Mouse (Mus musculus) embryonic facial prominence, embryonic 12.5 days (tissue): ENCODE measurements around the gene Gpr83. TPM values are rescaled to one million over a fixed set of nuclear protein-coding genes. Genes with fewer than 3 reads are reported as not detected.

Experiments used
- ATAC-seq: fragments of 200-750 bp; cut with Nextera tagmentation; 2 replicates; pipeline ENCODE4 v1.8.0; 2017; ENCODE audit not compliant: insufficient number of reproducible peaks, insufficient read depth, low FRiP score, low TSS enrichment
- H3K27ac ChIP-seq: fragments of 300-500 bp; sonication (generic); 2 replicates; pipeline ENCODE4 v1.5.1; 2016; ENCODE audit warnings: mild to moderate bottlenecking
- H3K27me3 ChIP-seq: fragments of 300-500 bp; sonication (generic); 2 replicates; pipeline ENCODE4 v1.6.1; 2016; ENCODE audit warnings: mild to moderate bottlenecking, moderate library complexity
- H3K36me3 ChIP-seq: fragments of 300-500 bp; sonication (generic); 2 replicates; pipeline ENCODE4 v1.6.1; 2016; ENCODE audit warnings: mild to moderate bottlenecking
- H3K4me1 ChIP-seq: fragments of 300-500 bp; sonication (generic); 2 replicates; pipeline ENCODE4 v1.6.1; 2016
- H3K4me2 ChIP-seq: fragments of 300-500 bp; sonication (generic); replicated peaks from 2 replicates; pipeline ENCODE4 v1.6.1; 2016; ENCODE audit warnings: mild to moderate bottlenecking, moderate library complexity
- H3K4me3 ChIP-seq: fragments of 300-500 bp; sonication (generic); 2 replicates; pipeline ENCODE4 v1.5.1; 2016; ENCODE audit warnings: mild to moderate bottlenecking
- H3K9ac ChIP-seq: fragments of 300-500 bp; sonication (generic); 2 replicates; pipeline ENCODE4 v1.6.1; 2016; ENCODE audit warnings: mild to moderate bottlenecking, moderate library complexity
- H3K9me3 ChIP-seq: fragments of 300-500 bp; sonication (generic); 2 replicates; pipeline ENCODE4 v1.6.1; 2016; ENCODE audit warnings: mild to moderate bottlenecking, moderate library complexity
- WGBS: fragments of 180-500 bp; shearing (Covaris S2); methylation state at CpG from one replicate; pipeline ENCODE4 v1.1.7; 2016; 5-methylcytosine and 5-hydroxymethylcytosine counted together
- polyA plus RNA-seq: library from polyadenylated mRNA; unstranded; fragments of >200 nt; fragmentation: Nextera tagmentation; extraction: Ambion mirVana; gene quantifications from 2 replicates; pipeline ENCODE4 v1.2.1, GENCODE M21; 2016

Gene Gpr83
- polyA plus RNA-seq, 1 experiment from 2014 or later = 0.40 TPM

DNA sequence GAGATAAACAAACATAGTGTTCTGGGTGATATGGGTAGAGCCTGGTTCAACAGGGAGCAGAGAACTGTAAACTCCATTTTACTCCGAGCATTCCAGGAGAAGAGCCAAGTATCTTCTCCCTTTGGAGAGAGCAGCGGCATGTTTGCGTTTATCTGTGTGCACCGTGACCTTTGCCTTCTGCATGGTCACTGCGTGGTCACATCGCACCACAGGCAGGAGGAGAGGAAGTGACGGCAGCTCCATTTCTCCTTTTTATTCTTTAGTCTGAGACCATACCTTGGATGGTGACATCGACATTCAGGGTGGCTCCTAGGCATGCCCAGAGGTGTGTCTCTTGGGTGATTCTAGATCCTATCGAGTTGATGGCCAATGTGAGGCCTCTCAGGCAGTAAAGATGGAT lies 33.4 kb downstream of the Gpr83 start:
- Histone ChIP-seq H3K4me1 (peaks cover 3% of the 10 kb centered on the region; the same call in 1 of the 2 replicates), H3K4me2 (no peak overlapping the region), H3K27me3 (no peaks in the 10 kb centered on the region), H3K36me3 (no peaks in the 10 kb centered on the region), H3K4me3 (no peak overlapping the region), H3K27ac (no peak overlapping the region), H3K9me3 (no peaks in the 10 kb centered on the region), H3K9ac (no peak overlapping the region)
- 86% methylated on average over 9 of the region's 9 CpGs for WGBS
- no peak for ATAC-seq

DNA sequence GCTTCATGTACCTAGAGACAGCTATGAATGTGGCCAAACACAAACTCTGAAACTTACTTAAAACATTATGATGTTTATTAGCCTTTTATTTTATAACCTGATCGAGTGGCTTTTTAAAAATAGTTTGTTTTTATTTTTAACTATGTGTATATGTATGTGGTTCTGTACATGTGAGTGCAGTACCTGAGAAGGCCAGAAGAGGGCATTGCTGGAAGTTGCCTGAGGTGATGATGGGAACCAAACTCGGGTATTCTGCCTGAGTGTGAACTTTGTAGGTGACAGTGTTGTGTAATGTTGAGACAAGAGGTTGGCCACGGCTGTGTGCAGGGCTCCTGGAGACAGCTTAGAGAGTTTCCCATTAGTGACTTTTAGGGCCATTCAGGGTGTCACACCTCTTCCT lies 34.6 kb downstream of the Gpr83 start:
- no peak overlapping the region for H3K27ac ChIP-seq
- WGBS = 87% methylated on average over 3 of the region's 3 CpGs
- no peak overlapping the region for H3K9ac ChIP-seq
- no peaks in the 10 kb centered on the region for H3K27me3 ChIP-seq
- H3K36me3 ChIP-seq = no peaks in the 10 kb centered on the region
- H3K4me2 ChIP-seq = no peak overlapping the region
- 0 out of 2 replicates have a peak, but pooled peaks cover 3% of the 10 kb centered on the region for H3K4me1 ChIP-seq
- ATAC-seq = no peak
- H3K4me3 ChIP-seq = no peak overlapping the region
- no peaks in the 10 kb centered on the region for H3K9me3 ChIP-seq

DNA sequence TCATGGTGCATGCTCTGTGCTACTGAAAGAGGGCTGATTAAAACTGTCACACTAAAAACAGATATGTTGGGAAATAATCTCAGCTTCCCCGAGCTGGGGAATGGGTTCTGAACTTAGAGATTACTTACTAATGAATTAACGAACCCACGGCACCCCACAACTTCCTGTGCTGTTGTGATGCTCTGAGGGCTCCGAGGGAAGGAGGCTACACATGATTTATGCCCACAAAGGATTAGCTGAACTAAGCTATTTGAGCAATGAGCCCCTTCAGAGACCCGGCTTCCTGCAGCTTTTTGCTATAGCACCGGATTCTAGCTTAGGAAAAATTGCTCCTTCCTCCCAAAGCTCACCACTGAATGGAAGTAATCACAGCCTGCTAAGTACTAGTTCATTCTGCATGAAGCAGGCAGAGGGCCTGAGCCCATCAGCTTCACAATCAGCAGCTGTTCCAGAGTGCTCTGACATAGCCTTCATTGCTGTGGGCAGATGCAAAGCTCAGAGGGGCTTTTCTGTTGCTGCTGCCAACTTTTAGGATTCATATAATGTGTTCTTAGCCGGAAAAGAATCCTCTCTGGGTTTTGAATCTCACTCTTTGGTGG lies 35.3 kb downstream of the Gpr83 start:
- ATAC-seq = no peak
- Histone ChIP-seq H3K27me3 (no peaks in the 10 kb centered on the region), H3K4me2 (no peak overlapping the region), H3K9me3 (no peaks in the 10 kb centered on the region), H3K4me3 (no peak overlapping the region), H3K27ac (no peak overlapping the region), H3K4me1 (0 out of 2 replicates have a peak, but pooled peaks cover 3% of the 10 kb centered on the region), H3K36me3 (no peaks in the 10 kb centered on the region), H3K9ac (no peak overlapping the region)
- 73% methylated on average over 7 of the region's 7 CpGs for WGBS

- Histone ChIP-seq H3K27ac (no peak overlapping the region), H3K4me3 (no peak overlapping the region), H3K9me3 (no peaks in the 10 kb centered on the region), H3K9ac (no peak overlapping the region), H3K36me3 (no peaks in the 10 kb centered on the region), H3K4me2 (no peak overlapping the region), H3K4me1 (0 out of 2 replicates have a peak, but pooled peaks cover 3% of the 10 kb centered on the region), H3K27me3 (no peaks in the 10 kb centered on the region)
- WGBS = 81% methylated on average over 3 of the region's 3 CpGs
- no peak for ATAC-seq
Observed at GRCm38 (mm10) chr9:14897102-14897501, 37.1 kb downstream of the Gpr83 start.

- Histone ChIP-seq H3K9ac (no peak overlapping the region), H3K27ac (no peak overlapping the region), H3K36me3 (no peaks in the 10 kb centered on the region), H3K9me3 (no peaks in the 10 kb centered on the region), H3K4me3 (no peak overlapping the region), H3K4me1 (peaks cover 24% of the 10 kb centered on the region), H3K4me2 (no peak overlapping the region), H3K27me3 (no peaks in the 10 kb centered on the region)
- no peak for ATAC-seq
- 75% methylated on average over 7 of the region's 7 CpGs for WGBS
Observed at GRCm38 (mm10) chr9:14901757-14902156, 41.7 kb downstream of the Gpr83 start.

DNA sequence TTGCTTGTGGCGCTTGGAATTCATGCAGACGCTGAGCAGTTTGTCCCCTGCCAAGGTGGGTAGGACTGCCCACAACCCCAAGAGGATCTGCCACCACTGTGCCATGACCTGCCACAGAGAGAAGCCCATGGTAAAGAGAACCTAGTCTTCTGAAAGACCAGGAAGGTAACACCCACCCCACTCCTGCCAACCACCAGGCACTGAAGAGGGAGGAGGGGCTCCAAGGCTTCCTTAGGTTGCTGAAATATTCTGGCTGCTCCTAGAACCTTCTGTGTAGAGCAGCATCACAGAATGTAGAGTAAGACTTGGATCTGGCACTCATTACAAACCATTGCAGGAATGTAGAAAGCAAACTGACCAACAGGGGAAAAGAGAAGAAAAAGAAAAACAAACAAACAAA lies 42.4 kb downstream of the Gpr83 start:
- H3K9ac ChIP-seq = no peak overlapping the region
- H3K4me3 ChIP-seq = no peak overlapping the region
- ATAC-seq = no peak
- peaks cover 21% of the 10 kb centered on the region for H3K4me1 ChIP-seq
- H3K27ac ChIP-seq = no peak overlapping the region
- no peak overlapping the region for H3K4me2 ChIP-seq
- no peaks in the 10 kb centered on the region for H3K9me3 ChIP-seq
- 92% methylated on average over 2 of the region's 2 CpGs for WGBS
- H3K36me3 ChIP-seq = no peaks in the 10 kb centered on the region
- H3K27me3 ChIP-seq = no peaks in the 10 kb centered on the region

DNA sequence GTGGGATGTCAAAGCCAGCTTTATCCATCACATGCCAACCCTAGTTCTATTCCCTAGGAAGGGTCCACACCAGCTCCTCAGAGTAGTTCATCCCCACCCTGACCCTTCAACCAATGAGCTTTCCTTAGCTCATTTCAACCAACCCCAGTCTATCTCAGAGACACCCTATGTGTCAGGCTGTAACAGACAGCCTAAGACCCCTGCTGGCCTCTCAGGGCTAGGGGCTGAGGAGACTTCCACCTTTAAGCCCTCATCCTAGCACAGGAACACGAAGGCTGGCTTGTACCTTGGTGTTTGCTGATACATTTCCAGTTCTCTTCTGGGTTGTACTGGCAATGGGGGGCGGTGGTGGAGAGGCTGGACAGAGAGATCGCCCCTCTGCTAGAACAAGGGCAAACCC lies 43.0 kb downstream of the Gpr83 start:
- WGBS = 89% methylated on average over 3 of the region's 3 CpGs
- Histone ChIP-seq H3K4me3 (no peak overlapping the region), H3K9ac (no peak overlapping the region), H3K4me1 (peaks cover 21% of the 10 kb centered on the region), H3K4me2 (no peak overlapping the region), H3K36me3 (no peaks in the 10 kb centered on the region), H3K27ac (no peak overlapping the region), H3K27me3 (no peaks in the 10 kb centered on the region), H3K9me3 (no peaks in the 10 kb centered on the region)
- no peak for ATAC-seq

GRCm38 (mm10) chr9:14903581-14904378 lies 43.8 kb downstream of the Gpr83 start, which contains the start of gene Izumo1r:
Gene Izumo1r, minus strand, starts transcription at chr9:14903949.
- Histone ChIP-seq H3K4me2 (no peak within 1 kb of the TSS), H3K4me1 (peaks cover 21% of the 10 kb centered on the region), H3K9ac (no peak within 1 kb of the TSS), H3K27me3 (no peaks in the 10 kb centered on the region), H3K27ac (no peak within 1 kb of the TSS), H3K36me3 (no peaks in the 10 kb centered on the region), H3K9me3 (no peaks in the 10 kb centered on the region), H3K4me3 (no peak within 1 kb of the TSS)
- 28% methylated on average over 11 of the region's 11 CpGs for WGBS
- peak; percentile 58; the same call in 1 of the 2 replicates for ATAC-seq

DNA sequence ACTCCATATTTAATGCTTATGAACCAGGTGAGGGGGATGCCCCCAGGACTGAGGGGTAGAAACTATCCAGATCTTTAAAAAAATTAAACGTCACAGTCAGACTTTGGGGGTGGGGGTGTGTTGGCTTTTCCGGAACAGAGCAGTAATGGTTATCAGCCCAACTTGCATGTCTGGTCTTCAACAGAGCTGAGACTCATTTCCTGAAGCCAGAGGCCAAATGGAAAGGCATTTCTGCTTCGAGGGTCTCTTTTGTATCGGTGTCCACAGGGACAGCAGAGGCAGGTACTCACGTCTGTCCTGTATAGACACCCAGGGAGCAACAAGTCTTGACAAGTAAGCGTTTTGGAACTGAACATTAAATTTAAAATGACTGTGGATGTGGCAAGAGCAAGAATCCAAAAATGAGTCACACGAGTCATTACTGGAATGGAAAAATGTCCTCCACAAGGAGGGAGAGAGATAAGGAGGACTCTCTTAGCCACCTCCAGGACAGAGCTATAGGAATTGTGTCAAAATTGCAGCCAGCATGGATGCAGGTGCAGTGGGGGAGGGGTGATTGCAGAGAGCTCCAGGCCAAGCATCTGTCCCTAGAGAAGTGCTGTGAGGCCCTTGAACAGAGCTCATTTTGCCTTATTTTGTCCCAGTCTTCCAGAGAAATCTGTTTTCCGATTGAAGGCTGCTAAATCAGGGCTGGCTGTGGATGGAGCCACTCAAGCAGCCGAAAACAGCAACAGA lies 44.9 kb downstream of the Gpr83 start:
- H3K4me2 ChIP-seq = no peak overlapping the region
- 26% methylated on average over 9 of the region's 9 CpGs for WGBS
- no peak for ATAC-seq
- H3K9ac ChIP-seq = no peak overlapping the region
- no peaks in the 10 kb centered on the region for H3K9me3 ChIP-seq
- no peak overlapping the region for H3K4me3 ChIP-seq
- no peaks in the 10 kb centered on the region for H3K36me3 ChIP-seq
- H3K27ac ChIP-seq = no peak overlapping the region
- H3K27me3 ChIP-seq = no peaks in the 10 kb centered on the region
- H3K4me1 ChIP-seq = peaks cover 21% of the 10 kb centered on the region

DNA sequence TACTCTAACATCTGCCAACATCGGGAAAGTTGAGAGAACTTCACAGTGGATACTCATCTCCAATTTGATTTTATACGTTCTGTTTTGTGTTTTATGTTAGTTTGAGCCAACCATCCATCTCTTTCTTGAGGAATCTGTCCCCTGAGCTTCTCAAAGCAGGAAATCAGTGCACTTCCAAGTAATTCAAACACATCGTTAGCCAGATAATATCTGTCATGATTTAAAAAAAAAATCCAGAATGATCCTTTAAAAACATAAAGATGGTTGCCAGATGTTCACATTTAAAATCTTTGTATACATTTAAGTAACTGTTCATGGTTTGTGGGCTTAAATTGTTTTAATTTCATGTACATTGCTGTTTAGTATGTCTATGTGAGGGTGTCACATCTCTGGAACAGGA lies 45.9 kb downstream of the Gpr83 start:
- Histone ChIP-seq H3K9me3 (no peaks in the 10 kb centered on the region), H3K27ac (no peak overlapping the region), H3K4me1 (peaks cover 21% of the 10 kb centered on the region), H3K4me2 (no peak overlapping the region), H3K27me3 (no peaks in the 10 kb centered on the region), H3K4me3 (no peak overlapping the region), H3K9ac (no peak overlapping the region), H3K36me3 (no peaks in the 10 kb centered on the region)
- 49% methylated on average over 3 of the region's 3 CpGs for WGBS
- ATAC-seq = no peak

DNA sequence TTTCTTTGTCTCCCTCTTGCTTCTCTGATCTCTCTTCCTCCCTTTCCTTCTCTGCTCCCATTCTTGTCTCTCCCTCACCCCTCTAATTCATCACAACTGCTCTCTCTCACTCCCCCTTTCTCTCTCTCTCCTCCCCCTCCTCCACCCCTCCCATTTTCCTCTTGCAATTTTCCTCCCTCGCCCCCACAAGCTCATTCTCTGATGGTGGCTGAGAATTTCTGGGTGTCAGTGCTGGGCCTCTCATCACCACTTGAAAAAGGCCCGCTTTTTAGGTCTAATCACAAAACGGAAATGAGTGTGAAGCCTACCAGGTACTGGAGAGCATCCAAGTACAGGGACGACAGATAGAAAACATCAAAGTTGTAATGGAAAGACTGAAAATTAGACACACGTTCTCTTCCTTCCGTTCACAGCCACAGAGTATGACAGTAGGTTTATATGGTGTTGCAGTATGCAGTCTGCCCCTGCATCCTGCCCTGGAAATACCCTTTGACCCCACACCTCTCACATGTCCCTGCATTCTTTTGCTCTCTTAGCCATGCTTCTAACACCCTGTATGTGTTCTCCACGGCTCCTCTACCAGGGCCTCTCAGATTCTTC lies 47.9 kb downstream of the Gpr83 start:
- no peak for ATAC-seq
- 49% methylated on average over 7 of the region's 7 CpGs for WGBS
- H3K9ac ChIP-seq = no peak overlapping the region
- H3K27ac ChIP-seq = no peak overlapping the region
- H3K4me2 ChIP-seq = no peak overlapping the region
- no peak overlapping the region for H3K4me3 ChIP-seq
- H3K4me1 ChIP-seq = peaks cover 21% of the 10 kb centered on the region
- no peaks in the 10 kb centered on the region for H3K36me3 ChIP-seq
- no peaks in the 10 kb centered on the region for H3K9me3 ChIP-seq
- no peaks in the 10 kb centered on the region for H3K27me3 ChIP-seq
